Mouse (Mus musculus): ENCODE data around the gene Lingo2.

- TF ChIP-seq CTCF (IDR thresholded peaks at IDR 0.05) (no peak), EP300 (IDR thresholded peaks at IDR 0.05) (no peak)
Observed at GRCm38 (mm10) chr4:36186231-36186922, 765.2 kb downstream of the Lingo2 start.
